Mouse (Mus musculus) left cerebral cortex, adult 9 months (tissue): ENCODE measurements around the gene 4931422A03Rik.
A peak's percentile ranks its signal among the peaks of the same experiment; 100 is the strongest.

Source experiments
- DNase-seq, 2 experiments: peaks; one replicate each; pipeline ENCODE4 v3.0.0; 2022; ENCODE audit warnings: low spot score in 2 of 2

Gene 4931422A03Rik

DNA sequence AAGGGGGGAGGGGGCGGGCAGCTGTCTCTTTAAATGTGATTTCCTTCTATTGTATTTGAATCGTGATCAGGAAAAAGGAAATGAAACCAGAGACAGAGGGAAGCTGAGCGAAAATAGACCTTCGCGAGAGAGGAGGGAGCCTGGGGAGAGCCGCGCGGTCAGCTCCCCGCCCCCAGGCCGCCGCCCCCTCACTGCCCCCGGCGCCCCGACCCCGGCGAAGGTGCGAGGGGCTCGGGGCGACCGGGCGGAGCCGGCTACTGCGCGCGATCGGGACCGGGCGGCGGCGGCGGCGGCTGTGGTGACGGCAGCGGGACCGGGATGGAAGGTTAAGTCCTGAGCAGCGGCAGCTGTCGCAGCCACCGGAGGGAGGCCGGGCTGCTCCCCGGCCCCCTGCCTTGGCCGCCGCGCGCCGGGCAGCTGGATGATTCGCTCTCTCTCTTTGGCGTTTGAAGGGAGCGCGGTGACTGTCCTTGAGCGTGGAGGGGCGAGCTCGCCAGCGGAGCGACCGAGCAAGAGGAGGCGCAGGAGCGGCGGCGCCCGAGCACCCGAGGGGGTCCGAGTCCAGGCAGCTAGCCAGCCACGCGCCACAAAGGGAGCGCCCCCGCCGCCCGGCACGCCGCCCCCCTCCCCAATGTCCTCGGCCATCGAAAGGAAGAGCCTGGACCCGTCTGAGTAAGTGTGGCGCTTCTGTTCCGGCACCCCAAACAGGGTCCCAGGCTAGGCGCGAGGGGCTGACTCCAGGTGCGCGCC lies 57.9 kb downstream of the 4931422A03Rik start:
- DNase-seq = peak in 1 of 2 experiments; percentile 16

DNA sequence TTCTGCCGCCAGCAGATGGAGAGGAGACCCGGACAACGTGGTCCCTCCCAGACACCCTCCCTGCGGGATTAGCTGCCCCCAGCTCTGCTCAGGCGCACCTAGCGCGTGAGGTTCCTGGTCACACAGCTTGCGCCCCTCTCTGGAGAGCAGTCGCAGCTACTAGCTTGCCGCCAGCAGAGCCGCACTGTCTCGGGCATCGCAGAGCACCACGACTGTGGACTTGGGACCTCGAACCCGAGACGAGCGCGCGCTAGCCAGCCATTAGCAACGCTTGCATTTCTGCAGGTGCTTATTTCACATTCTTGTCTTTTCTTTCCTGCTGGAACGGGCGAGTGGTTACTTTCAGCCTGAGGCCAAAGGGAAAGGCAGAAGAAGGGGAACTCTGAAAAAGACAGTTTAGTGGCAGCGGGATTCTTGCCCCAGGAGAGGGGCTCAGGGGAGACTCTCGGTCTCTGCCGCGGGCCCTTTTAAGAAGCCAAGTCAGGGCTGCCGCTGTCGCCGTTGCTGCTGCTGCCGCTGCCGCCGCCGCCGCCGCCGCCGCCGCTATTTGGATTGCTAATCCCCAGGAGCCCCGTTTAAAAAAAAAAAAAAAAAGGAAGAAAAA lies 58.6 kb downstream of the 4931422A03Rik start:
- DNase-seq = peak in 1 of 2 experiments; percentile 54

DNA sequence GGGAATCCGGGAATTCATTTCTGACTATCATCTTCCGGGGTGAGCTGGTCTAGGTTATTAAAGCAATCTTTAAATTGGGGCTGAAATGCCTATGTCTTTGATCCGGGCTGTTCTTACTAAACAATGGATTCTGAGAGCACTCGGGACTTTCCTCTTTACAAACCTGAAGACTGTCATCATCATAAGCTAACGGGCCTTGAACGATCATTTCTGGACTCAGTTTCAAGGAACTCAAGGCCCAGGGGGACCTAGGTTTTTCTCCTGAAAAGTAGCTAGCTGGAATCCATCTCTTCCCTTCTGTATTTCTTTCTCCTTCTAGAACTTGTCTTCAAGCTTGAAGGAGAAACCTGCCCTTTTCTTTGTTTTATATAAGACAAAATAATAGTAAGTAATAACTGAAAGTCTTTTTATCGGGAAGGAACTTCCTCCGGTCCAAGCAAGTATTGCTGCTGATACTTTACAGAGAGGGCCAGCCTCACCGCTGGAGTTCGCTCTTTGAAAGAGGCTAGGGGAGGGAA lies 59.2 kb downstream of the 4931422A03Rik start:
- no peak for DNase-seq

DNA sequence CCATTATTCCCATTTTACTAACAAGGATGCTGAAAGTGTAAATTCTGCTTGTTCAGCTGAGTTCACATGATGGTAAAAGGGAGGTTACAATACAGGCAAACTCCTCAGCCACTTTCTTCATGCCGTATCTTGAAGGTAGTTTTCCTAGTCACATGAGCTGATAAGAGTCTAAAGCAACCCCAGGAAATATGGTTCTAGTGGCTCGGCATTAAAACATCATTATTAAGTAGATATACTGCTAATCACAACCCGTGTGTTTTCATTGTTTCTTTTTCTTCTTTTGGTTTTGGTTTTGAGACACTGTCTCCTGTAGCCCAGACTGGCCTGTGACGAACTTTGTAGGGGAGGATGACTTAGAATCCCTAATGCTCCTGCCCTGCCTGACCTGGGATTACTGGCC lies 60.0 kb downstream of the 4931422A03Rik start:
- DNase-seq = no peak

DNA sequence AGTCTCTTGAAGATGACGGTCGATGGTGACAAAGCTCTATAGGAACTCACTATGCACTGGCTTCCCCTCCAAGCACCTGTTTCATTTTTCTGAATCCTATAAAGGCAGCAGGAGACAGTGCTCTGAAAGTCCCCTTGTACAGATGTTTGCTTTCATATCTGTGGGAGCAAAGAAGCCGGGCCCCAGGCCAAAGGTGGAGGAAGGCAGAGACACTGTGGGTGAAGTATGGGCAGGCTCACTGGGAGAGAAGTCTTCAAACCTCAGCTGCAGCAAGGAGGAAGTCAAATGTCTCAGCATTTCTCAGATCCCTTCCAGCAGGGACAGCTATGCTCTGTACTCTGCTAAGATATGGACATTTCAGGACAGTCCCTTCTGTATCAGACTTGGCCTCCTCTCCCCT lies 62.8 kb downstream of the 4931422A03Rik start:
- DNase-seq = no peak

DNA sequence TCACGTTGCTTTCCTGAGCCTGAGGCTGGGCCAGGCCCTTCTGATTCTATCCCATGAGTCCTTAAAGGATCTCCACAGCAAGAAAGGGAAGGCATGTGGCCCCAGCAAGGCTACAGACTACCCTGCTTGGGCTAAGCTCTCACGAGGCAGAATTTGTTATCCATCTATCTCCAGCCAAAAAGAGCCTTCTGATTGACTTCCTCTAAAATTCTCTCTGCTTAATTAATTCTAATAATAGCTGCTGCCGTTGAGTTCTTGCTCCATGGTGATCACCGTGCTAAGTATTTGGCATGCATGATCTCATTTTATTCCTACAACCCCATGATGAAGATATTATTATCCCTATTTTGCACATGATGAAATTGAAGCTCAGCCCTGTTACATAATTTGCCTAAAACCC lies 65.8 kb downstream of the 4931422A03Rik start:
- peak in 1 of 2 experiments; percentile 51 for DNase-seq

DNA sequence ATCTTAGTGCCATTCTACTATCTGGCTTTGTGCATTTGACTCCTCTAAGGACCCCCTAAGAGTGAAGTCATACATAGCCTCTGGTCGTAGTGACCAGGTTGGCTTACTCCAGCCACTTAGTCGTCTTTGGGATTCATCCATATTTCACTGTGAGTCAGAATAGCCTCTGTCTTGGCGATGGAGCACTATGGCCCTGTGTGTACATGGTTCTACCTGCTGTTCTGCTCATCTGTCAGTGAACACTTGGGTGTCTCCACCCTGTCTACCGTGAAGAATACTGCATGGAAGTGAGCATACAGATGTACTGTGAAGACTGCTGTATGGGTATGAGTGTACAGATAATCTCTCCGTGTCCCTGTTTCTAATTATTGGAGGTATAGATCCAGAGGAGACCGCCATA lies 68.6 kb downstream of the 4931422A03Rik start:
- DNase-seq = no peak

DNA sequence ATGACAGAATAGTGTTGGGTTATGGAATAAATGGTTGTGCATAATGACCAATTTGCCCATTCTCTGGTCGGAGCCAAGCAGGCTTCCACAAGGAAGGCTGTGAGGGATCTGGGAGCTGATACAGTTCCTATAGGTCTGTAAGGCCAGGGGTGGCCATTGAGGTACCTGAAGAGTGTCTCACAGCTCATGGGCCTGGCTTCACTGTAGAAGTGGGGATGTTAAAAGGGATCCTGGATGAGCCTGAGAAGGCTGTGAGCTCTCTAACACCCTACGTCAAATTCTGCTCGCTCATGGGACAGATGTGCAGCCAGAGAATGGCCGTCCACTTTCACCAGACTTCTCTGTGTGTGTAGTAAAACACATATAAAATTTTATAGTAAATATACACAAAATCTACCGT lies 69.1 kb downstream of the 4931422A03Rik start:
- no peak for DNase-seq

DNA sequence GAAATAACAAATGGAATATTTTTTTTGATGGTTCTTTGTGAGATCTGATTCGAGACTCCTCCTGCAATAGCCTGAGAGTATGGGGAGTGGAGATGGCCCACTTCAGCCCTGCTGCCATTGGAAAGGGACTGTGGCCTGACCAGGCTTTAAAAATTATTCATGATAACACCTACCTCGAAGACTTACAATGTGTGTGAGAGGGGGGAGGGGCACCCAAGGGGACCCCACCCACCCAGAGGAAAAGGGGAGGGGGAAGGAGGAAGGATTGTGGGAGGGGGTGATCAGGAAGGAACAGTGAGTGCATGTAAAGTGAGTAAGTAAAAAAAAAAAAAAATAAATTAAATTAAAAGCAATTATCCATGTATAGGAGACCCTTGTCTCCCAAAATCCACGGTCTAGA lies 69.5 kb downstream of the 4931422A03Rik start:
- DNase-seq = no peak

DNA sequence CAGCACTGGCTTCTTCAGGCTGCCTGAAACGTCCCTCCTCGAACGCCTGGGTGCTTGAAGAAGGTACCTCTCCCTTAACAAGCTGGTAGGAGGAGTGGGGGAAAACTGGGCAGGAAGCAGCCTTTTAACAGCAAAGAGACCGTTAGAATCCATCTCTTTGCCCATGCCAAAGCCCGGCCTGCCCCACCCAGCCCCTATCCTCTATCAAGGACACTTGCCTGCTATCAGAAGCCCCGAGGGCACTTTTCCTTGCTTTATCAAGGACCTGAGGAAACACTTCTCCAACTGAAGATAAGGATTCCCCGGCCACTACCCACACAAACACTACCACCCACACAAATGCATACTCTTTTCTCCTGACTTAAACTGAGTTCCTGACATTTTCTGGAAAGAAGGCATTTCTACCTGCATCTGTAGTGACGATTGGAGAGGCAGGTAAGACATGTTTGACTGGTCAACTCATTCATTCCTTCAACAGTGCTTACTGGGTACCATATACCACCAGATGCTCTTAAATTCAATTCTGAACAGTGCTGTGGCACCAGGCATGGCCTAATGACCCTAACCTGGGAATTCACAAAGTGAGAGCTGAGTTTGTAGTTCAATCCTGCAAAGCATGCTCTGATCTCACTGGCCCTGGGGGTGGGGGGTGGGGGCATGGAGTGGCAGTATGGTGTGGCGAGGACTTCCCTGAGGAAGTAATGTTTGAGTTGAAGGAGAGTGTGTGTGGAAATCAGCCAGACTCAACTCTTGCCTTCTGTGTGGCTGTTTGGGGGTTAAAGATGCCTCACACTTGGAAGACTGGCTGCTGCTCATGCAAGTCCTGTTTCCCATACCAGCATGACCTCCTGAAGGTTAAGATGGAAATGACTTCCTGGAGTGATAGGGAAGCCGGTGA lies 70.3 kb downstream of the 4931422A03Rik start, which contains the start of gene Lmo2:
Gene Lmo2, plus strand, starts transcription at position 338 of the 898 bp plus-strand sequence.
- DNase-seq = no peak

DNA sequence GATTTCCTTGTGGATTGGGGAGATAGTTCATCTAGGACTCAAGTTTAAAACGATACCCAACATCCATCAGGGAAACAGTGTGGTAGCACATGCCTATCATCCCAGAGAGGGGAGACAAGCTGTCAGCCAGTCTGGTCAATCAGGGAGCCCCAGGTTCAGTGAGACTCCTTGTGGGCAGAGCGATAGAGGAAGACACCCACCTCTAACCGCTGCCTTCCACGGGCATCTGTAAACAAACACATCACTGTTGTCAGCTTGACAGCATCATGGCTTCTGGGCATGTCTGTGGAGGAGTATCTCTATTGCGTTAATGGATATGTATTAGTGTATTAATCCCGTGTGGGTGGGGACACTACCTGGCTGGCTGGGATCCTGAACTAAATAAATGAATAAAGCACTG lies 71.3 kb downstream of the 4931422A03Rik start:
- DNase-seq = no peak

DNA sequence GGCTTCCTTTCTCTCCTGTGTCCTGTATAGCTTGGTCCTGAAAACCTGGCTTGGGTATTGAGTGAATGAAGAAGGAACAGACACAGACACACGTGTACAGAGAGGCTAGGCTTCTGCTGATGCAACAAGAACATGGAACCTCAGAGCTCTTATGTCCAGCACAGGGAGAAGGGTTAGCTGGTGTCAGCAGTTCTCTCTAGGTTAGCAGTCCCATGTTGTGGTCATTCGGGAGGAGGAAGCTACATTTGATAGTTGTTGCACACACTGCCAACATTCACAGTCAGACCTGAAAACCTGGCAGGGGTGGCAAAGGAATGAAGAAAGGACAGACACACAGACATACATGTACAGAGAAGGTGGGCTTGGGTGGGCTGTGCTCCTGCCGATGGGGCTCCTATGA lies 72.4 kb downstream of the 4931422A03Rik start:
- DNase-seq = no peak

DNA sequence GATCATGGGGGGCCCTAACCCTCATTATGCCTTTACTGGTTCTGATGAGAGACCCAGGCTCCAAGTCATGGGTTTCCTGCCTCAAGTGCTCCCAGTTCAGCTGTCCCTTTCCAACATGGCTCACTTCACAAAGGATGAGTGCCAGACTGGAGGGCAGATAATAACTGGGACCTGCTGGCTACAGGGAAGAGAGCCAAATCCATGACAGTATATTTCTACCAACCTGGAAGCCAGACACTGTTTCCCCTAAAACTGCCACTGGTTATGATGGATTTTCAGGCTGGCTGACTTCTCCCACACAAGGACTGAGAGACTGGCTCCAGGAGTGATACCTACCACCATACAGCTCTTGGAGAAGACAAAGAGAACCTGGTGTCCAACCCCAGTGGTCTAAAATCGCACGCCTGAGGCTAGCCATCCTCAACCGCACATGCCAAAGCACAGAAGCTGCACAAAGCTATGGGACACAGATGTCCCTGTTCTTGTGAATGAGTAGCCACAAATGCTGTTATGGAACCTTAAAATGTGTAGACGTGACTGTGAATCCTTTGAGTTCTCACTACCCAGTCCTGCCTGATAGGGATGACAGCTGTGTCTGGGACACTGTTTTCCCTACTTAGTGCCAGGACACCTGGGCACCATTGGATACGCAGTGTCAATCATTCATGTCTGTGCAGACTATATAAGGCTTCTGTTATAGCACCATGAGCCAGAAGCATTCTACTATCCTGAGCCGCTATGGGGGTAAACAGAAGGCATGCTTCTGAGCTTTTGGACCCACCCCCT lies 74.9 kb downstream of the 4931422A03Rik start:
- no peak for DNase-seq

DNA sequence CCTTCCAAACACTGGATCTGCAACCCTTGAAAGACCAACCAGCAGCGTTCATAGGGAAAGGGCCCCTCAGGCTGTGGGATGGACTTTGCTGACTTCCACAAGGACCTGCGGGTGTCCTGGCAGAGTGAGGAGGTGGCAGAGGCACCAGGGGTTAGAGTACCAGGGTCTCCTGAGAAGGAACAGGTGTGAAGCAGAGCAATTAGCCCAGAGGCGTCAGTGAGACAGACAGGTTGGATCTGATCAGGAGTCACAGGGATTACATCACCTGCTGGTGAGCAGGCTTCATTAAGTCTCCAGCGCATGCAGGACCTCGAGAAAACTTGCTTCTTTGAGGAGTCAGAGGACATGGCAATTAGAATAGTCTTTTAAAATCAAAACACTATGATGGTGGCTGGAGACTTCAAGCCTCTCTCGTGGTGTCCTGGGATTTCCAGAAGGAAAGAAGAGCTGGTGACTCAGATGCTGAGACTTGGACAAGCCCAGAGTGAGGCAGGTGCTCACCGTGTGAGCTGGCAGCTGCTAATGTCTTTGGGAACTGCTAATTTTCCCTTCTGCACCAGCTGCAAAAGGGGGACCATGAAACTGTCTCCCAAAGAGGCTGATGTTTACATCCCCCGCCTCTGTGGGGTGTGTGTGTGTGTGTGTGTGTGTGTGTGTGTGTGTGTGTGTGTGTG lies 80.0 kb downstream of the 4931422A03Rik start:
- no peak for DNase-seq

DNA sequence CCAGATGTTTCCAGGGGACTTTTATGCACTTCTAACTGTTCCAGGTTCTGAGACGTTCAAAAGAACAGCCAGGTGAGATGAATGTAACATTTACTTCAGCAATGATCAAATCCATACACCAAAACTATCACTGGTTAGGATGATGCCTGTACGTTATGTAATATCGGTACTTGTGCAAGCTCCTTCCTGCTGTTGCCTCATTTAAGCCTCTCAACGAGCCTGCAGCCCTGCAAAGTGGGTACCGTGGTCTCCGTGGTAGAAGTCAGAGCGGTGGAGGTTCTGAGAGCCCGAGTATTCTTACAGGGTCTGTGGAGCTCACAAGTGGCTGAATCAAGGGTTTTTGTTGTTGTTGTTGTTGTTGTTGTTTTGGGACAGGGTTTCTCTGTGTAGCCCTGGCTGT lies 81.3 kb downstream of the 4931422A03Rik start:
- no peak for DNase-seq

DNA sequence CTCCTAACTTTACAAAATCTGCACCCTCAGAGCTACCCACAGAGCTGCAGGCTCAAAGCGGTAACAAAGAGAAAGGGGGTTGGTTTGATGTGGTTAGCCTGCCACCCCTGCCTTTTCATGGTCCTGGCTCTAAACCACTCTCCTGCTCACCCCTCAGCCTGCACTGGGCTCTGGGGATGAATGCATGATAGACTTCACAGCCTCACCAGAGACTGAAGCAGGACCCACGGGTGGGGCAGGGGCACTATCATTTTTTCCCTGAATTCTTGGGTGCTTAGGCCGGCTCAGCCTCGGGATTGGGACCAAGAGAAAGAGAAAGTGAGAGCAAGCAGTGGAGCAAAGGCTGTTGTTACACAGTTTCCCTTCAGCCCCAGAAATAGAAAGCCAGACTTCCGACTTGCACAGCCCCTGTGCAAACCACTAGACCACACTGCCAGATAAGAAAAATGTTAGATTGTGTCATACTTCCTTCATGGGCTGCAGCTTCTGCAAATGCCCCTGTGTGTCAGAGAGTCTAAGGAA lies 82.5 kb downstream of the 4931422A03Rik start:
- DNase-seq = peak in 1 of 2 experiments; percentile 12

DNA sequence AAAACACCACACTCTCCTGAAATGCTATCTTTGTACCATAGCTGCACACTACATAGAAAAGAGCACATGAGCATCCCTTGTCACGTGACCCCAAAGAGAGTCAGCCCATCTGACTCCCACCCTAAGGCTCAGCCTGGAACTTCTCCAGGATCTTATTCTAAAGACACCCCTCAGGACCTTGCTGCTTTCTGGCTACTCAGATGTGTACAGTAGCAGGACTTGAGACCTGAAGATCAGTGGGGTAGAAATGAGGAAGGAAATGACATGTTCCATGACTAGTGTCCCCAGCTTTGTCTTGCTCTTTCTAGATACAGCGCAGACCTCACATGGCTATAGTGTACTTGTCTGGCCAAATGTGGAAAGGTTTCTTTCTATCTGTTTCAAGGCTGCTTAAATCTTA lies 83.3 kb downstream of the 4931422A03Rik start:
- DNase-seq = no peak

DNA sequence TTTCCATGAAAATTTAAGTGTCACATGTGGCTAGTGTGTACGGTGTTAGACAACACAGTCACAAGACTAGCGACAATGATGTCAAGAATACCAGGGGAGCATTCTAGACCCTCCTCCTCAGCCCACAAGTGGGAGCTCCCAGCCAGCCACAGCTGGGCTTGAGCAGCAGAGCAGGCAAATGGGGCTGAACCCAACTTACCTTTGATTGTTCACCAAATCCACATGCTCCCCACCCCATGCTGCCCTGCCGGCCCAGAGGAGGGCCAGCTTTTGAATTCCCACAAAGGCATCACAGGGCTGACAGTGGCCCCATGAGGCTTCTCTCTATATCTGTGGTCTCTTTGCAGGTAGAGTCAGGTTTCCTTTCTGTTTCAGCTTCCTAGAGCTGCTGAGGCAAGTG lies 87.1 kb downstream of the 4931422A03Rik start:
- DNase-seq = no peak

DNA sequence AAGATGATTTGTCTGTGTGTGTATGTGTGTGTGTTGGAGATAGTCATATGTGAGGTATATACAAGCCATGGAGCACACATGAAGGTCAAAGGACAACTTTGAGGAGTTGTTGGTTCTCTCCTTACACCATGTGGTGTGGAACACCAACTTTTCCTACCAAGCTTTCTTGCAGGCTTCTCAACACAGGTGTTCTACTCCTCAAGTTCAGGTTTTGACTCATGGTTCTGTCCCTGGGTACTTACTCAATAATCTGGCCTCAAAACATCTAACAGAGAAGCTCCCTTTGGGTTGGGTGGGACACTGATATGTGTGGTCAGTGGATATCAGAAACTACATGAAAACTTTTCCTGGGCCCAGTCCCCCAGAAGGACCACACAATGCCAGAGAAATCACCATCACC lies 89.2 kb downstream of the 4931422A03Rik start:
- no peak for DNase-seq

DNA sequence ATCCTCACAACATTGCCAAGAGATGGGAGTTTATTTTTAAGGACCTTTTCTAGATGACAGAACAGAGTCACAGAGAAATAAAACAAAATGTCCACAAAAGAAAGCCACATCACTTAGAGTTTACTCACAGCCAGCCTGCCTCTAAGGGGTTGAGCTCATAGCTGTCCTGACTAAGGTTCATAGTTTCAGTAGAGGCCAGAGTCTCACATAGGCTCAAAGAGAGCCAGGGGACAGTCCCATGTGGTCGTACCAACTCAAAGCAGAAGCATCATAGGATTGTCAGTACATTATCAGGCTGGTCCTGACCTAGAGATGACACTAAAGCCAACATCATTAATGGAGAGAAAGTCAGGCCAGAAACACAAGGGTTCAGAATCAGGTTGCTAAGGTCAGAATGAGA lies 89.6 kb downstream of the 4931422A03Rik start:
- DNase-seq = no peak

DNA sequence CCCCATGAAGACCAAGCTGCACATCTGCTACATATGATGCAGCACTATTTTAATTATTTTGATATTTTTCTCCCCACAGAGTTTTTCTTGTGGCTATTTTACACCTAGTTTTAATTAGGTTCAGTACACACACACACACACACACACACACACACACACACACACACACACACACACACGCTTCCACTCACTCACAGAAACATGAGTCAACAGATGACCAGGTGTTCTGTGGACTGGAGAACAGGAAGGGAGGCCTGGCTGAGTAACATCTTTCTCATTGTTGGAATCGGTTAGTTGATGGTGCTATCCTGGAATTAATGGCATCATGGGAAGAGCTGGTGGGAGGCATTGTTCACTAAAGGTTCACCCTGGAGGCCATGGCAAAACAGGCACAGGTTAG lies 90.5 kb downstream of the 4931422A03Rik start:
- no peak for DNase-seq
